8 mouse cellular contexts compared by ENCODE assay signal in the genomic region with DNA sequence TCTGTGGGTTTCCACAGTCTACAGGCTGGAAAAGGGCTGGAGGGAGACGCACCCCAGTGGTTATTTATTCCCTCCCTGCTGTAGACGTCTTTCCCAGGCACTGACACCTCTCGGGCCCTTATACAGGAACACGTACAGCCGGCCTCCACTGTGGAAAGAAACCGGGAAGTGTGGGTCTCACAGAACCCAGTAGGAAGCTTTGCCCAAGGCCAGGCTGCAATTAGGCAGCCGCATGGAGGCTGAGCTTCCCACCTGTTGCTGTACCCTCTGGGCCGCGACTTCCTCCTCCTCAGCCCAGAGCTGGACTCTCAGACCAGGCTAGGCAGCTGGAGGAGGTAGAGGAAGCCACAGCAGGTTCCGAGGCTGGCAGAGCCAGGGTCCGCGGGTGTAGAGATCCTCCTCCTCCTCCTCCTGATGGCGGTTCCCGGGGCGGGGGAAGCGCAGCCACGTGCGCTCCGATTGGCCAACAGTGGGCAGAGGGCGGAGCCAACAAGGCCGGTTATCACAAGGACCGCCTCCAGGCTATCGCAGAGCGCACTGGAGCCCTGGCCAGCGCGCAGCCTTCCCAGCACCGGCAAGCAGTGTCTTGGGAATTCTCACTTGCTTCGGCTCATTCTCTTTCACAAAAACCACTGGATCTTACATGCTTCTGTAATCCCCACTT. TPM values are rescaled to one million over a fixed set of nuclear protein-coding genes. Genes with fewer than 3 reads are reported as not detected.
DNase-seq lines count a peak whose midpoint lies in the region; ATAC-seq and TF ChIP-seq lines count a peak whose summit lies in the region.

A gene (plus strand): TSS at position 530 of the 664 bp plus-strand sequence.

- H3K27me3 ChIP-seq in forebrain, embryonic 14.5 days (replicated peaks; ENCODE audit: control insufficient read depth, insufficient read depth, low read length), result peaks cover 13% of the 10 kb centered on the region; the same call in 1 of the 2 replicates
- peaks cover 12% of the 10 kb centered on the region for H3K27me3 ChIP-seq in liver, embryonic 16.5 days (ENCODE audit: control insufficient read depth, insufficient read depth, low read depth, low read length)
- H3K27me3 ChIP-seq in neural tube, embryonic 12.5 days (replicated peaks), result 0 out of 2 replicates have a peak, but pooled peaks cover 3% of the 10 kb centered on the region
- H3K27me3 ChIP-seq in stomach, postnatal 0 days (ENCODE audit: control insufficient read depth, insufficient read depth, low read length), result no peaks in the 10 kb centered on the region

- TF ChIP-seq CTCF in stomach, postnatal 0 days (IDR thresholded peaks at IDR 0.05; ENCODE audit: low read depth), result peak; percentile 37; the same call in 1 of the 2 replicates

- peak; percentile 38 to 62 for DNase-seq in CD8-positive naive resting alpha-beta T cell, adult 2 months (ENCODE audit: low read depth in 2 of 2, low spot score in 2 of 2)
- peak; percentile 38 for DNase-seq in cerebellum, adult 11 months
- peak; percentile 95 for DNase-seq in forebrain, embryonic 14.5 days (ENCODE audit: low spot score)
- DNase-seq in heart, postnatal 14 days, result peak; percentile 93
- peak; percentile 72 for DNase-seq in large intestine, adult 2 months (ENCODE audit: low read depth, low spot score)
- DNase-seq in stomach, postnatal 0 days (ENCODE audit: low spot score), result peak; percentile 96

- H3K4me3 ChIP-seq in forebrain, embryonic 14.5 days (ENCODE audit: low read depth, low read length), result peak within 1 kb of the TSS; percentile 39
- H3K4me3 ChIP-seq in liver, embryonic 16.5 days (ENCODE audit: low read depth, low read length), result peak within 1 kb of the TSS; percentile 59
- H3K4me3 ChIP-seq in neural tube, embryonic 12.5 days, result peak within 1 kb of the TSS; percentile 48
- peak within 1 kb of the TSS; percentile 70 for H3K4me3 ChIP-seq in stomach, postnatal 0 days (ENCODE audit: low read depth, low read length)

- peak within 1 kb of the TSS; percentile 50 for H3K9ac ChIP-seq in forebrain, embryonic 14.5 days (ENCODE audit: low read length)
- H3K9ac ChIP-seq in liver, embryonic 16.5 days (ENCODE audit: low read depth, low read length), result peak within 1 kb of the TSS; percentile 33; the same call in 1 of the 2 replicates
- H3K9ac ChIP-seq in neural tube, embryonic 12.5 days, result peak within 1 kb of the TSS; percentile 33; the same call in 1 of the 2 replicates
- peak within 1 kb of the TSS; percentile 56 for H3K9ac ChIP-seq in stomach, postnatal 0 days (ENCODE audit: low read length)

- H3K9me3 ChIP-seq in forebrain, embryonic 14.5 days (replicated peaks; ENCODE audit: control insufficient read depth, low read length), result no peaks in the 10 kb centered on the region
- no peaks in the 10 kb centered on the region for H3K9me3 ChIP-seq in liver, embryonic 16.5 days (replicated peaks; ENCODE audit: control insufficient read depth, low read length)
- H3K9me3 ChIP-seq in neural tube, embryonic 12.5 days, result no peaks in the 10 kb centered on the region
- no peaks in the 10 kb centered on the region for H3K9me3 ChIP-seq in stomach, postnatal 0 days (ENCODE audit: control insufficient read depth, low read length)

- H3K27ac ChIP-seq in forebrain, embryonic 14.5 days (ENCODE audit: low read depth, low read length), result no peak within 1 kb of the TSS
- no peak within 1 kb of the TSS for H3K27ac ChIP-seq in liver, embryonic 16.5 days (ENCODE audit: low read length)
- no peak within 1 kb of the TSS for H3K27ac ChIP-seq in neural tube, embryonic 12.5 days
- peak within 1 kb of the TSS; percentile 82 for H3K27ac ChIP-seq in stomach, postnatal 0 days (replicated peaks)

- H3K4me1 ChIP-seq in forebrain, embryonic 14.5 days (ENCODE audit: control insufficient read depth, insufficient read depth, low read length), result peaks cover 3% of the 10 kb centered on the region; the same call in 1 of the 2 replicates
- peaks cover 4% of the 10 kb centered on the region for H3K4me1 ChIP-seq in liver, embryonic 16.5 days (ENCODE audit: control insufficient read depth, low read depth, low read length)
- H3K4me1 ChIP-seq in neural tube, embryonic 12.5 days, result 0 out of 2 replicates have a peak, but pooled peaks cover 6% of the 10 kb centered on the region
- no peaks in the 10 kb centered on the region for H3K4me1 ChIP-seq in stomach, postnatal 0 days (replicated peaks; ENCODE audit: control insufficient read depth, insufficient read depth)

- intact Hi-C loops in heart, postnatal 14 days (cut with DNase I), result loop anchor here (2.0 to 10.0 kb wide), 3 partner anchors 149 to 457 kb away; no protein-coding TSS in a partner anchor

- peak within 1 kb of the TSS; percentile 75 for H3K4me2 ChIP-seq in forebrain, embryonic 14.5 days (ENCODE audit: low read length)
- H3K4me2 ChIP-seq in liver, embryonic 16.5 days (ENCODE audit: low read depth, low read length), result peak within 1 kb of the TSS; percentile 82
- H3K4me2 ChIP-seq in neural tube, embryonic 12.5 days (replicated peaks), result peak within 1 kb of the TSS; percentile 82
- peak within 1 kb of the TSS; percentile 91 for H3K4me2 ChIP-seq in stomach, postnatal 0 days (replicated peaks; ENCODE audit: low read depth)

- WGBS in forebrain, embryonic 14.5 days, result under 1% methylated on average over 28 of the region's 28 CpGs
- WGBS in large intestine, adult 2 months, result under 1% methylated on average over 28 of the region's 28 CpGs
- WGBS in liver, embryonic 16.5 days (ENCODE audit: insufficient replicate concordance), result 1% methylated on average over 27 of the region's 28 CpGs
- under 1% methylated on average over 28 of the region's 28 CpGs for WGBS in neural tube, embryonic 12.5 days
- WGBS in stomach, postnatal 0 days, result under 1% methylated on average over 25 of the region's 28 CpGs

- no peaks in the 10 kb centered on the region for H3K36me3 ChIP-seq in forebrain, embryonic 14.5 days (ENCODE audit: control insufficient read depth, insufficient read depth, low read length)
- H3K36me3 ChIP-seq in liver, embryonic 16.5 days (ENCODE audit: control insufficient read depth, insufficient read depth), result no peaks in the 10 kb centered on the region
- no peaks in the 10 kb centered on the region for H3K36me3 ChIP-seq in neural tube, embryonic 12.5 days
- H3K36me3 ChIP-seq in stomach, postnatal 0 days (ENCODE audit: control insufficient read depth, insufficient read depth, low read length), result no peaks in the 10 kb centered on the region

- peak; percentile 100 for ATAC-seq in forebrain, embryonic 14.5 days
- ATAC-seq in liver, embryonic 16.5 days (ENCODE audit: low read depth), result peak; percentile 95
- ATAC-seq in neural tube, embryonic 12.5 days (ENCODE audit: low FRiP score, low read depth), result peak; percentile 99
- ATAC-seq in stomach, postnatal 0 days (ENCODE audit: low FRiP score, low TSS enrichment), result peak; percentile 99

- no peak for TF ChIP-seq EP300 in stomach, postnatal 0 days (optimal IDR thresholded peaks at IDR 0.05)

RNA-seq across cellular contexts. Expression of the gene that starts here (rescaled TPM):
- polyA plus RNA-seq in forebrain, embryonic 14.5 days (2014; fragmentation: Nextera tagmentation; extraction: Ambion mirVana), result 0.23 and 0.31 TPM in 2 replicates
- total RNA-seq in heart, postnatal 14 days (2021), result 10 to 100 TPM; 30.3 to 37.1 TPM
- 0.46 and 1.5 TPM in 2 replicates for polyA plus RNA-seq in large intestine, adult 2 months (2012; rRNA removed)
- 0.14 and 0.27 TPM in 2 replicates for polyA plus RNA-seq in liver, embryonic 16.5 days (2015; fragmentation: Nextera tagmentation; extraction: Ambion mirVana)
- polyA plus RNA-seq in neural tube, embryonic 12.5 days (2016; fragmentation: Nextera tagmentation; extraction: Ambion mirVana), result 1.2 and 1.3 TPM in 2 replicates
- polyA plus RNA-seq in stomach, postnatal 0 days (2015; fragmentation: Nextera tagmentation; extraction: Ambion mirVana), result 0.52 and 0.69 TPM in 2 replicates

Comparison
In these comparisons a context has a peak if more than half of its experiments do, and no peak if none do; other contexts are left out.
1. Peak in DNase-seq, ATAC-seq, H3K4me3 ChIP-seq, H3K9ac ChIP-seq and H3K4me2 ChIP-seq in forebrain, embryonic 14.5 days; RNA of the gene not detected or under 1 TPM.
2. Peak in ATAC-seq, H3K4me3 ChIP-seq, H3K9ac ChIP-seq and H3K4me2 ChIP-seq in liver, embryonic 16.5 days; RNA of the gene not detected or under 1 TPM.
3. Peak in DNase-seq, ATAC-seq, H3K4me3 ChIP-seq, H3K27ac ChIP-seq, H3K9ac ChIP-seq and H3K4me2 ChIP-seq in stomach, postnatal 0 days; RNA of the gene not detected or under 1 TPM.
4. DNase-seq: peak in every context shown above with its lines; median percentile 96 in stomach, postnatal 0 days; 95 in forebrain, embryonic 14.5 days; 93 in heart, postnatal 14 days; 72 in large intestine, adult 2 months; 50 in CD8-positive naive resting alpha-beta T cell, adult 2 months; 38 in cerebellum, adult 11 months.